Mouse (Mus musculus) stomach, postnatal 0 days (tissue): ENCODE measurements around the gene Bicc1.

Experiments
- CTCF ChIP-seq: IDR thresholded peaks from 2 replicates; pipeline ENCODE4 v1.5.1; 2016; ENCODE audit warnings: antibody characterized with exemption, low read depth, mild to moderate bottlenecking, moderate library complexity
- EP300 ChIP-seq: optimal IDR thresholded peaks from 2 replicates; pipeline ENCODE3; 2016; ENCODE audit warnings: antibody characterized with exemption

DNA sequence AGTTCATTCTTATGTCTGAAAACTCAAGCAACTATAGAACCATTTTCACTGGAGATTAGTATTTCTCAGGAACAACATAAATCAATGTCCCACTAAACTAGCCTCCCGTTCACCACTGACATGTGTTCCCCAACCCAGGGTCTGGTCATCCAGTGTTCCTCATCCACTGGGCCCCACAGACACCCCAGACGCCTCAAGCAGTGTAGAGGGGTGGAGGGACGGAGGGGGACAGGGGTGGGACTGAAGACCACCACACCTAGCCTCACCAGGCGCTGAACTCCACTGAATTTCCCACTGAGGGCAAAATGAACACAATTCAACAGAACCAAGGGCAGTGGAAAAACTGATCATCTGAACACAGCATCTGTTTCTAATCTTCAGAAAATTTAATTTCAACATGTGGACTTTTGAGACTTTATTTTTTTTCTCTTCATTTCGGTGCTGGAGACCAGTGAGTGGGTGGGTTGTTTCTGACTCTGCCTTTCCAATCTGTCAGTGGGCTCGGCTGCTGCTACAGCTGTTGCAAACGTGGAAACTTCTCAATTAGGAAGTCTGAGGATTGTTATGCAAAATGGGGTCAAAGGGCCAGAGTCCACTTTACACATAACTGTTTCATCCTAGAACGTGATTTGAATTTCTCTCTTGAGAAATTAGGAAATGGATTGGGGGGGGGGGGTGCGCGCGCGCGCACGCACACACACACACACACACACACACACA lies 21.2 kb downstream of the Bicc1 start:
- TF ChIP-seq CTCF (no peak), EP300 (no peak)
